Mouse (Mus musculus) c-Kit-positive CD71-positive TER-119-negative erythroid progenitor cells, embryonic 14.5 days (primary cell): Measurements from ENCODE around the gene Napsa.

ENCODE experiments used
- DNase-seq: peaks from one replicate; pipeline ENCODE4 v3.0.0-alpha.2; 2013; ENCODE audit warnings: low read depth

Napsa gene

GRCm38 (mm10) chr7:44626068-44626385, 53.8 kb downstream of the Napsa start:
- no peak for DNase-seq

- no peak for DNase-seq
These were observed 54.8 kb downstream of the Napsa start for GRCm38 (mm10) chr7:44626966-44627365.

- no peak for DNase-seq
These were observed 56.3 kb downstream of the Napsa start for GRCm38 (mm10) chr7:44628402-44629034.

DNA sequence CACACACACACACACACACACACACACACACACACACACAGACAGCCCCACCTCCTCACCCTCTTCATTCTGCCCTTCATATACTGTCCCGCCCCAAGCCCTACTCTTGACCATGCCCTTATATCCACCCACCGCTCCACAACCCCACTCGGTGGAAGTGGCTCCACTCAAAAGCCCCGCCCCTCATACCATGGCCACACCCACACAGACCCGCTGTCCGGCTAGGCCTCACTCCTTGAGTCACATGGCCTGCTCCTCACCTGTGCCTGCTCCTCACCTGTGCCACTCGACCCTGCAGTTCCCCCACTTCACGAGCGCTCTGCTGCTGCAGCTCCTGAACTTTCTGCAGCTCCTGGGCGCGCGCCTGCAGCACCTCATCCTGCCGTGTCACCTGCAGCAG, 58.3 kb downstream of the Napsa start:
- no peak for DNase-seq

DNA sequence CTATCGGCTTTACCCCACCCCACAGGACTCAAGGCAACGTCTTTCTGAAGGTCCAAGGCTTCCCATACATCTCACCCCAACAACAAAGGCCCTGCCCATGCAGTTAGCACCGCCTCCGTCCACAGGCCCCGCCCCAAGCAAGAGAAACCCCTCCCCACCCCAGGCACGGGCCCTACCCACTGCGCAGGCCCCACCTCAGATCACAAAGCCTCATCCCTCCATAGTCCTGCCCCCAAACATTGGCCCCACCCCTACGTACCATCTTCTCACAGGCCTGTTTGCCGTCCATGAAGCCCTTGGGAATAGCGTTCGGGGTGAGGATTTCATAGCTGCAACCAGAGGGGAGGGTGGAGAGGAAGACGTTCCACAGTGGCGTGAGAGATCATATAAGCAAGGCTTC, 60.5 kb downstream of the Napsa start:
- no peak for DNase-seq

DNA sequence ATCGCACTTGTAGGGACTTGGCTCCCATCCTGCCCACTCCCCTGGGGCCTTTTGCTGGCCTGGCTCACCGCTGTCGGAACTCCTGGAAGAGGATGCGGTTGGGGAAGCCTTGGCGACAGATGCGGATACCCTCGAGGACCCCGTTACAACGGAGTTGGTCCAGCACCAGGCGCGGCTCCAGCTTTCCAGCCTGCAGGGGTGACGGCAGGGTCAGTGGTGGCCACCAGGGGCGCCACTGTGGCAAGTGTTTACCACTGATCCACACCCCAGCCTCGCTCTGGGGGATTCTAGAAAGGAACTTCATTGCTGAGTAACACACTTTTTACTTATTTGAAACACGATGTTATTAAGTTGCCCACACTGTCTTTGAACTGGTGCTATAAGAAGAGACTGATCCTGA, 61.2 kb downstream of the Napsa start:
- DNase-seq: no peak
